Mouse (Mus musculus) midbrain, embryonic 12.5 days (tissue): ENCODE data around the gene Syn2. TPM values are rescaled to one million over a fixed set of nuclear protein-coding genes. Genes with fewer than 3 reads are reported as not detected.

ENCODE experiments used
- ATAC-seq: fragments of 200-750 bp; cut with Nextera tagmentation; 2 replicates; pipeline ENCODE4 v1.8.0; 2017; ENCODE audit warnings: low read depth, moderate TSS enrichment, moderate library complexity; ENCODE audit not compliant: low FRiP score
- H3K27ac ChIP-seq: fragments of 300-500 bp; sonication (generic); replicated peaks from 2 replicates; pipeline ENCODE4 v1.5.1; 2016; ENCODE audit warnings: mild to moderate bottlenecking
- H3K27me3 ChIP-seq: fragments of 300-500 bp; sonication (generic); 2 replicates; pipeline ENCODE4 v1.6.1; 2016; ENCODE audit warnings: mild to moderate bottlenecking
- H3K36me3 ChIP-seq: fragments of 300-500 bp; sonication (generic); 2 replicates; pipeline ENCODE4 v1.6.1; 2016
- H3K4me1 ChIP-seq: fragments of 300-500 bp; sonication (generic); 2 replicates; pipeline ENCODE4 v1.6.1; 2016
- H3K4me2 ChIP-seq: fragments of 300-500 bp; sonication (generic); replicated peaks from 2 replicates; pipeline ENCODE4 v1.6.1; 2016; ENCODE audit warnings: mild to moderate bottlenecking, moderate library complexity
- H3K4me3 ChIP-seq: fragments of 300-500 bp; sonication (generic); 2 replicates; pipeline ENCODE4 v1.5.1; 2016; ENCODE audit warnings: mild to moderate bottlenecking
- H3K9ac ChIP-seq: fragments of 300-500 bp; sonication (generic); replicated peaks from 2 replicates; pipeline ENCODE4 v1.6.1; 2016; ENCODE audit warnings: mild to moderate bottlenecking, moderate library complexity
- H3K9me3 ChIP-seq: fragments of 300-500 bp; sonication (generic); 2 replicates; pipeline ENCODE4 v1.6.1; 2016; ENCODE audit warnings: mild to moderate bottlenecking
- WGBS: fragments of 180-500 bp; shearing (Covaris S2); methylation state at CpG from one replicate; pipeline ENCODE4 v1.1.7; 2016; 5-methylcytosine and 5-hydroxymethylcytosine counted together
- polyA plus RNA-seq: library from polyadenylated mRNA; unstranded; fragments of >200 nt; fragmentation: Nextera tagmentation; extraction: Ambion mirVana; gene quantifications from 2 replicates; pipeline ENCODE4 v1.2.1, GENCODE M21; 2016

Gene Syn2
- polyA plus RNA-seq, 1 experiment from 2014 or later = 6.6 TPM

DNA sequence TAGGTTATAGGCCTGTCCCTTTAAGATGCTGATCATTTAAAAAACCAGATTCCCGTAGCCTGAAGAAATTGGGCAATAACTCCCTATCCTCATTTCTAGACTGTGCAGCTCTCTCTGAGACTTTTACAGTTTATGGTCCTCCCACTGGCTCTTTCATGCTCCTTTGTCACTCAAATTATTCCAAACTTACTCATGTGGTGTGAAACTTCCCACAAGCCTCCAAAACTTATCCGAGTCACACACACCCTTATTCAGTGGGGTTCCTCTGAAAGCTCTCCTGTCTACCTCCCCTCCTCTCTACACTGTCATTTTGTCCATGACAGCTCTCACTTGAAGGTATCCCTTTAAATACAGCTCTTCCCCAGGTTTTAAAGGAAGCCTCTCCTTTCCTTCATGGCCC lies 46.4 kb downstream of the Syn2 start:
- ATAC-seq = no peak
- 90% methylated on average over 2 of the region's 2 CpGs for WGBS
- H3K4me3 ChIP-seq = no peak overlapping the region

DNA sequence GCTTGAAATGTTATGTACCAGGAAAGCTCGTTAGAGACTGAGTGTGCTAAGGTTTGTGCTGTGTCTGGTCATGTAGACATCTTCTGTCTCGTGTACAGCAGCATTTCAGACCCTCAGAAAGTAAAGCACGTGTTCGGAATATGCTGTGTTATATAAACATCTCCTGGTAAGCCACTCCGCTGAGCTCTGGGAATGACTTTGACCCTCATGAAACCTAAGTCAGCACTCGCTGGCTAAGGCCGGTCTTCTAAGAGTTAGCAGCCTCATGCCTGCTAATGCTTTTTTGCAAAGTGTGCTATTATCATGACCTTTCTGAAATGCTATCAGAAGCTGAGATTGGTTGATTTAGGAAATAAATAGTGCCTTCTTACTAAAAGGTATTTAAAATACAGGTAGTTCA lies 56.4 kb downstream of the Syn2 start:
- Histone ChIP-seq H3K36me3 (no peaks in the 10 kb centered on the region), H3K4me2 (no peak overlapping the region), H3K4me3 (no peak overlapping the region), H3K9me3 (no peaks in the 10 kb centered on the region), H3K27ac (no peak overlapping the region), H3K4me1 (no peaks in the 10 kb centered on the region), H3K27me3 (no peaks in the 10 kb centered on the region), H3K9ac (no peak overlapping the region)
- no peak for ATAC-seq
- WGBS = 85% methylated on average over 7 of the region's 7 CpGs

More for the DNA sequence above, 46.4 kb downstream of the Syn2 start:
- H3K9ac ChIP-seq = no peak overlapping the region
- no peaks in the 10 kb centered on the region for H3K27me3 ChIP-seq
- no peak overlapping the region for H3K27ac ChIP-seq
- no peaks in the 10 kb centered on the region for H3K36me3 ChIP-seq
- H3K9me3 ChIP-seq = no peaks in the 10 kb centered on the region
- no peak overlapping the region for H3K4me2 ChIP-seq
- H3K4me1 ChIP-seq = peaks cover 4% of the 10 kb centered on the region; the same call in 1 of the 2 replicates

DNA sequence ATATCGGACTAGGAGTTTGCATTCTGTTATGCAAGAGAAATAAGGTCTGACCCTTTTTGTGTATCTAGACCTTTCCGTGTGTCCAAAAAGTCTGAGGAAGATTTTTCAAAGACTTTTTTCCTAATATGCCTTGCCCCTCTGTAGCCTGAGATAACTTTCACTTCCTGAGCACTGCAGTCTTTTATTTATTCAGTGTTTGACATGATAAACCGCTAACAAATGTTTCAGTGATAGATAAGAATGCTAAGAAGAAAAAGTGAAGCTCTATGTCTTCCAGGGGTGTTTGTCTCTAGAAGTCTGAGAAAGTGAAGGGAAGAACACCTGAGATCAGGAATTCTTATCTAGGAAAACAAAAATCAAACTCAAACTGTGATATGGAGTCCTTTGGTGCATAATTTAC lies 66.1 kb downstream of the Syn2 start:
- WGBS = 87% methylated on average over 3 of the region's 3 CpGs
- H3K4me2 ChIP-seq = no peak overlapping the region

DNA sequence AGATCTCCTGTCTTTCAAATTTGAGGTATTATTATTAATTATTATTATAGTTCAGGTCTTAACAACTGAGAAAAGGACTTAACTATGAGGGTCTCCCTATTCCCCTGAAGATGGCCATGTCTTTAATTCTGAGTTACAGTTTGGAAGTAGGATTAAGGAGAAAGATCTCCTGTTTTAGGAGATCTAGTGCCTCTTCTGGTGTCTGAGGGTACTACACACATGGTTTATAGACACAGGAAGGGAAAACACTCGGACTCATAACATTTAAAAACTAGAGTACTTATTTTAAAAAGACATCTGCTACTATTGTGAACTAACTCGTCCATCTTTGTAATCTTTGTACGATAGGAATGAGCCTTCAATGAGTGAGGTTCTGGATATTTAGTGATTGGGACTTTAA lies 68.3 kb downstream of the Syn2 start:
- no peaks in the 10 kb centered on the region for H3K27me3 ChIP-seq

More for the DNA sequence above, 66.1 kb downstream of the Syn2 start:
- Histone ChIP-seq H3K4me1 (no peaks in the 10 kb centered on the region), H3K27ac (no peak overlapping the region), H3K36me3 (no peaks in the 10 kb centered on the region), H3K27me3 (no peaks in the 10 kb centered on the region), H3K9me3 (no peaks in the 10 kb centered on the region), H3K4me3 (no peak overlapping the region), H3K9ac (no peak overlapping the region)
- ATAC-seq = no peak

DNA sequence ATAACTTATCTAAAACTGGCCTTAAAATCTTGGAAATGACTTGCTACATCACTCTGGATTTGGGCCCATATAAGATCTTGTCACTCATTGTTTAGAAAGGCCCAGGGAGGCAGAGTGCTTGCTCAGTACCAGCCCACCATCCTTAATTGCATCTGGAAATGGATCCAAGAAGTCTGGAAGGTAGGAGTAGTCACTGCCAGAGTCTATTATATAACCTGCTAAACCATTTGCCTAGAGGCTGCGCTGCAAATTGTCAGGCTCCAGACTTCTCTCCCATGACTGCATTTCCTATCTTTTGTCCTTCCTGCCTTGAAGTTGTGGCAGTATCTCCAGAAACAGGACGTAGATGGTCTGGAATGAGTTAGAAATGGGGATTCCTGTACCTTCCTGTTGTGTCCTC lies 75.5 kb downstream of the Syn2 start:
- no peak overlapping the region for H3K9ac ChIP-seq
- ATAC-seq = no peak
- WGBS = 82% methylated on average over 2 of the region's 2 CpGs

More for the DNA sequence above, 68.3 kb downstream of the Syn2 start:
- Histone ChIP-seq H3K9ac (no peak overlapping the region), H3K9me3 (no peaks in the 10 kb centered on the region), H3K4me2 (no peak overlapping the region), H3K36me3 (no peaks in the 10 kb centered on the region), H3K4me3 (no peak overlapping the region), H3K4me1 (no peaks in the 10 kb centered on the region), H3K27ac (no peak overlapping the region)
- WGBS = 83% methylated on average over 3 of the region's 3 CpGs
- ATAC-seq = no peak

DNA sequence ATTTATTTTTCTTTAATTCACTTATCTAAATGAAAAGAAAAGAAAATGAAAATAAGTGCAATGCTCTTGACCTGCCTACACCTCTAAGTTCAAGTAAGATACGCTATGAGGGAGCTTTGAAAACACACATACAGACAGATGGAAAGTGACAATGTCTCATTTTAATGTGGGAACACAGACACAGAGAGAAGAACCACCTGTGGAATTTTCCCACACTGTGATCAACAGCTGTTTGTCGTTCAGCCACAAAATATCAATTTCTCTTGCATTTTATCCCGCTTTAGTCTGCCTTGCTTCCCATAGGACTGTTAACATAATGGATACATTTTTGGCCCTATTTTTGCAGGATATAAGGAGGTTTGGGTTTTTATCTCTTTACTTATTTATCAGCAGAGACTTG lies 76.1 kb downstream of the Syn2 start:
- Histone ChIP-seq H3K4me3 (no peak overlapping the region), H3K36me3 (no peaks in the 10 kb centered on the region), H3K27me3 (no peaks in the 10 kb centered on the region), H3K9me3 (no peaks in the 10 kb centered on the region), H3K4me2 (no peak overlapping the region), H3K27ac (no peak overlapping the region), H3K4me1 (no peaks in the 10 kb centered on the region), H3K9ac (no peak overlapping the region)
- 89% methylated on average over 3 of the region's 3 CpGs for WGBS
- no peak for ATAC-seq

More for the DNA sequence above, 75.5 kb downstream of the Syn2 start:
- no peaks in the 10 kb centered on the region for H3K4me1 ChIP-seq
- no peaks in the 10 kb centered on the region for H3K27me3 ChIP-seq
- H3K27ac ChIP-seq = no peak overlapping the region
- no peak overlapping the region for H3K4me2 ChIP-seq
- no peaks in the 10 kb centered on the region for H3K36me3 ChIP-seq
- H3K9me3 ChIP-seq = no peaks in the 10 kb centered on the region
- no peak overlapping the region for H3K4me3 ChIP-seq

DNA sequence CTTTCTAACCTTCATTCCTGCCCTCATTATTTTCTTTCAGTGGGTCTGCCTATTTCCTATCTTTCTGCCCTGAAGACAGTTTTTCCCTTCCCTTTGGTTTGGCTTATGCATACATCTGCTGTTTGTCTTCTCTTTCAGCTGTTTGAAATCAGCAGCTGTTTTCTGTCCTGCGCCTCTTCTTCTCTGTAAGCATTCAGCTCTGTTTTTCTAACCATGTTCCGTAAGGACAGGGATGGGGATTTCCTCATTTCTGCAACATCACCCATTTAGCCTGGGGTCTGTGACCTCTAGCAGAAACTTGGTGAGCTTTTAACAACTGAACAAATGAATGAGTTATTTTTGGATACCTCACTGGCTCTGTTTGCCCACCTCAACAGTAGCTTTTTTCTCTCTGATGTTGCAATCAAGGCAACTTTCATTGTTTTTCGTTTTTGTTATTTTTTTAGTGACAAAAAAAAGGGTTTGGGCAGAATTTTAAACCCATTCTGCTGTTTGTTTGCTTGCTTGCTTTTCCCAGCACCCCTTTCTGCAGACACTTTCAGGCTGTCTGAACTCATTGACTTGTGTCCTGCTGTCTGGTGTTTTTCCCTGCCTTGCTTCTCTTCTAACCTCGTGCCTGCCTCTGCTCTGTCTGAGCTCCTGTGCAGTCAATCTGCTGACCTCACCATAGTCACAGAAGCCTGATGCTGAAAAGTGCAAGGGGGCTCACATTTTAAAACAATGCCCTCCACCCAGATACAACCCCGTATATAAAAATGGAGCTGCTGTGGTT lies 77.6 kb downstream of the Syn2 start:
- no peak for ATAC-seq
- 63% methylated on average over 5 of the region's 5 CpGs for WGBS
- Histone ChIP-seq H3K4me1 (no peaks in the 10 kb centered on the region), H3K36me3 (no peaks in the 10 kb centered on the region), H3K9me3 (no peaks in the 10 kb centered on the region), H3K4me2 (no peak overlapping the region), H3K27me3 (no peaks in the 10 kb centered on the region), H3K4me3 (no peak overlapping the region), H3K27ac (no peak overlapping the region), H3K9ac (no peak overlapping the region)

DNA sequence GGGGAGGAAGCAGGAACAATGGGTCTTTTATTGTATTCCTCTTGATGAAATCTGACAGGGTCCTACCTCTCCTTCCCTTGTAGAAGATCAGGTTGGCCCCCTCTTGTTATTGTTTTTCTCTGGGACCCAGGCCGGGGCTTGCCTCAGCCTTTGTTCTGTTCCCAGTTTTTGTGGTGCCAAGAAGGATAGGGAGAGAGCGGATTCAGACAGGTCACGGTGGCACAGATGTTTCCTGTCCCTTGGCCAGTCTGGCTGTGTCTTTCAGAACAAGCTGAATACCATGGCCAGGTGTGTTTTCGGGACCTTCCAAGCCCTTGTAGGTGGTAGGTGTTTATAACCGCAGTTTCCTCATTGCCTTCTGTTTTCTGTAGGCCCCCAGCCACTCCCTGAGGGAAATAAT lies 78.4 kb downstream of the Syn2 start:
- no peaks in the 10 kb centered on the region for H3K36me3 ChIP-seq
- H3K4me1 ChIP-seq = no peaks in the 10 kb centered on the region
- H3K4me2 ChIP-seq = no peak overlapping the region
- H3K9me3 ChIP-seq = no peaks in the 10 kb centered on the region
- no peak overlapping the region for H3K9ac ChIP-seq
- no peak overlapping the region for H3K4me3 ChIP-seq
- no peak for ATAC-seq
- H3K27me3 ChIP-seq = no peaks in the 10 kb centered on the region
- WGBS = 70% methylated on average over 5 of the region's 5 CpGs
- no peak overlapping the region for H3K27ac ChIP-seq

DNA sequence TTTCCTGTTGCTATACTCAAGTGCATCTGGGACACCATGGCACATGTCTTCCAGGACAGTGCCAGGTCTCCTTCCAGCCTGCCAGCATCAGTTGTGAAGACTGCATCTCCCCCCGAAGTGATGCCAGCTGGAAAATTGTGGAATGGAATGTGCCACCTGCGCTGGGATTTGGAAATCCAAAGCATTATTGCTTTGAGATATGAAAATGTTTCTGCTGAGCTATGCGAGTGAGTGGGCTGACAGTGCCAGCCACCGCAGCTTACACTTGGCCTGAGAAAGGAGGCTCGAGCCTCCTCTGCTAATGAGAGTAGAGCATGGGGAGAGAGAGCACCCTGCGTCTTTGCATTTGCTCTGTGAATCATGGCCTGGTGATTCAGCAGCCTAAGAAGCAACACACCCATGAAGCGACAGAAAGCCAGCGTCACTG lies 86.5 kb downstream of the Syn2 start:
- ATAC-seq = no peak
- H3K9ac ChIP-seq = no peak overlapping the region
- no peaks in the 10 kb centered on the region for H3K9me3 ChIP-seq
- no peak overlapping the region for H3K4me3 ChIP-seq
- H3K36me3 ChIP-seq = no peaks in the 10 kb centered on the region
- H3K27ac ChIP-seq = no peak overlapping the region
- no peaks in the 10 kb centered on the region for H3K4me1 ChIP-seq
- H3K4me2 ChIP-seq = no peak overlapping the region
- no peaks in the 10 kb centered on the region for H3K27me3 ChIP-seq
- 84% methylated on average over 8 of the region's 8 CpGs for WGBS

DNA sequence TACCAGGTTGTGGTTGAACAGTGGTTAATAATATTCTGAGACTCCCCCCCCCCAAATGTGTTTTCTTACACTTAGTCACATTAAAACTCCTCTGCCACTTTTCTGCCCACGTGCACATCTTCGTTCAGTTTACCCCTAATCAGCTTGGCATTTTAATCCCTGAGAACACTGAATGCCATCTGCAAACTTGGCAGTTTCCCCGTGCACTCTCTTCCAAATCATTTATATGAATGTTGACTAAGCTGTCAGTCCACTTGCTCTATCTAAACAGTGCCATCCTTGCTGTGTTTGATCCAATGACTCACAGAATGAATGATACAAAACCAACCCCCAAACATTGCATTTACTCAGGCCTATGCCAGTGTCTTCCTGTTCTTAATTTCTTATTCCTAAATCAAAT lies 90.8 kb downstream of the Syn2 start:
- H3K4me3 ChIP-seq = no peak overlapping the region
- H3K9ac ChIP-seq = no peak overlapping the region
- no peak overlapping the region for H3K27ac ChIP-seq
- no peaks in the 10 kb centered on the region for H3K36me3 ChIP-seq
- no peak for ATAC-seq
- no peaks in the 10 kb centered on the region for H3K4me1 ChIP-seq
- 54% methylated on average over 3 of the region's 3 CpGs for WGBS
- H3K4me2 ChIP-seq = no peak overlapping the region
- no peaks in the 10 kb centered on the region for H3K9me3 ChIP-seq
- H3K27me3 ChIP-seq = no peaks in the 10 kb centered on the region

DNA sequence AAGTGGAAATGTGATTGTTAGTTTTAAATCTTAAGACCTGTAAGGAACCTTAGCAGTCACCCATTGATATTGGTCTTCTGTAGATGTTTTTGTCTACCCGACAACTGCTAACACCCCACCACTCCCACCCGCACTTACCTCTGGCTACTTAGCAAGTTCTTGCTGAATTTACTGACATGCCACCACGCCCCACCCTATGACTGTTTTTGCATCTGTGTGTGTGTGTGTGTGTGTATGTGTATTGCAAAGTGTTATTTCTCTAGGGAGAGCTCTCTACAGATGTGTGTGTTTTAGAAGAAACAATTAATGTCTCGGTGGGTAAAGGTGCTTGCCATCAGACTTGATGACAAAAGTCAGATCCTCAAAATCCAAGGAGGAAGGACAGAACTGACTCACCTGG lies 92.3 kb downstream of the Syn2 start, which contains the start of gene Gm17482:
TSS of gene Gm17482 (plus strand) at position 301 of the 400 bp plus-strand sequence.
- no peak within 1 kb of the TSS for H3K4me2 ChIP-seq
- no peaks in the 10 kb centered on the region for H3K27me3 ChIP-seq
- H3K27ac ChIP-seq = no peak within 1 kb of the TSS
- no peak within 1 kb of the TSS for H3K9ac ChIP-seq
- ATAC-seq = no peak
- 81% methylated on average over 4 of the region's 4 CpGs for WGBS
- H3K36me3 ChIP-seq = no peaks in the 10 kb centered on the region
- no peak within 1 kb of the TSS for H3K4me3 ChIP-seq
- no peaks in the 10 kb centered on the region for H3K9me3 ChIP-seq
- H3K4me1 ChIP-seq = no peaks in the 10 kb centered on the region

DNA sequence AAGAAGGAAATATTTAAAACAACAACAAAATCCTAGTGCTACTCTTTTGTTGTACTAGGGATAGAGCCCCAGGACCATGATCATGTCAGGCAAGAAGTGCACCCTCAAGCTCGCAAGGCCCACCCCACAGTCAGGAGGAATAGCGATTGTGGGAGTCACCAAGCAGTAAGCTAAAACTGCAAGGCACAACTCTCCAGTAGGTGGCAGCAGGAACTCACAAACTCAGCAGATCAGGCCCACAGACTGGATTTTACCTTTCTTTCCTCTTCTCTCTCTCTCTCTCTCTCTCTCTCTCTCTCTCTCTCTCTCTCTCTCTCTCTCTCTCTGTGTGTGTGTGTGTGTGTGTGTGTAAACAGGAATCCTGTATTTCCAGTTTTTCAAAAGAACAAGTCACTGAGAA lies 92.8 kb downstream of the Syn2 start:
- Histone ChIP-seq H3K4me1 (no peaks in the 10 kb centered on the region), H3K4me2 (no peak overlapping the region), H3K9ac (no peak overlapping the region), H3K36me3 (no peaks in the 10 kb centered on the region), H3K4me3 (no peak overlapping the region), H3K27me3 (no peaks in the 10 kb centered on the region), H3K9me3 (no peaks in the 10 kb centered on the region), H3K27ac (no peak overlapping the region)
- 12% methylated on average over 2 of the region's 2 CpGs for WGBS
- ATAC-seq = no peak; the same call in 1 of the 2 replicates

DNA sequence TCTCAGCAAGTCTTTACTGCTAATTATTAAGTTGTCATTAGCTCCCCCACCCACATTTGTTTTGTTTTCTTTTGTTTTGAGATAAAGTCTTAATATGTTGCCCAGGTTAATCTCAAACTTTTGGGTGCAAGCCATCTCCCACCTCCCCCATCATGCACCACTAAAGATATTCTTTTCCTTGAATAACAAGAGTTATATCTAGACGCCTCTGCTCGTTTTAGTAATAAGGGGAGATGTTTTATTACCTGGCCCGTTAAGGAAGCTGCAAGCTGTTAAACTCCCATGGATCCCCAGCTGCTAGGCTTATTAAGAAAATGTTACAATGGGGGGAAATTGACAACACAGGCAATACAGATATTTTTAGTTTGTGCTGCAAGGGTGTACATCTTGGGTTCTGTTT lies 95.9 kb downstream of the Syn2 start:
- no peak for ATAC-seq
- no peak overlapping the region for H3K4me2 ChIP-seq
- no peaks in the 10 kb centered on the region for H3K9me3 ChIP-seq
- no peak overlapping the region for H3K27ac ChIP-seq
- H3K36me3 ChIP-seq = no peaks in the 10 kb centered on the region
- H3K9ac ChIP-seq = no peak overlapping the region
- 88% methylated on average over 3 of the region's 3 CpGs for WGBS
- no peaks in the 10 kb centered on the region for H3K27me3 ChIP-seq
- H3K4me3 ChIP-seq = no peak overlapping the region
- no peaks in the 10 kb centered on the region for H3K4me1 ChIP-seq
